Mouse (Mus musculus): ENCODE results near the gene Slc27a1.

DNA sequence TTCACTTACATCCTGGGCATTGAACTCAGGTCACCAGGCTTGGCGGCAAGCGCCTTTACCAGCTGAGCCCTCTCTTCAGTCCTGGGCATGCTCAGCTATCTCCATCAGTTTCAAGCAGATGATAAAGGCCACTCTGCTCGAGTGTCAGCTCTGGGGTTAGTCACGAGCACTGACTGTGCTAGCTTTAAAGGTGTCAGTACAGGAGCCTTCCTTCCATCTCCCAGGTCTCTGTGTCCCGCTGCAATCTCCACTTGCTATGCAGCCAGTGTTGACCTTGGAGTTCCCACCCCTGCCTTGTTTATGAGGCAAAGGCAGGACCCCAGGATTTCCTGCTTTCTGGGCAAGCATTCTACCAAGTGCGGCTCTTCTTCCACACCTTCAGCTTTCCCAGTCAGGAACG is 1.1 kb upstream of the Slc27a1 start:
- TF ChIP-seq POLR2A (IDR thresholded peaks at IDR 0.05; ENCODE audit: low read depth, low read length) (no peak), CTCF (IDR thresholded peaks at IDR 0.05; ENCODE audit: borderline replicate concordance, insufficient read depth, low read length) (no peak)
